Mouse (Mus musculus) right cerebral cortex, postnatal 14 days (tissue): ENCODE results near the gene Klhl11.

Source experiments
- DNase-seq: peaks from one replicate; pipeline ENCODE4 v3.0.0; 2022

Gene Klhl11

GRCm38 (mm10) chr11:100465833-100466232 is 6.7 kb downstream of the Klhl11 start:
- DNase-seq: no peak

DNA sequence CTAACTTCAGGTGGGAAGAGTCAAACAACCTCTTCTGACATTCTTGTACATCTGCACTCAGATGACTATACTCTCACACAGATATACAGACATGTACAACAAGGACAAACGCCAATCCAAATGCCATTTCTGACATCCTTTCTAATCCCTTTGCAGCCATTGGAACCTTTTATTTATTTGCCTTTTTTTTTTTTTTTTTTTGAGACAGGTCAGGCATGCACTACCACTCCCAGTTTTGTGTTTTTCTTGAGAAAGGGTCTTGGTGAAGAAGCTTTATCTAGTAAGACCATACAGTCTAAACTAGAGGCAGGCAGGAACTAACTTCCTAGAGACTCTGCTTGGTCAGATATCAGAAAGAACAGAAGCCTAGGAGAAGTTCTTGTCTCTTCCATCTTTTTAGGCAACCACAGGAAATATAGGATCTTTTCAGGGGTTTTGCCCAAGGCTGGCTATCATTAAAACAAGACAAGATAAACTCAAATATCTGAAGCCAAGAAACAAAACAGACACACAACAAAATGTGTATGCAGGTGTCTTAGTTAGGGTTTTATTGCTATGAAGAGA is 7.2 kb downstream of the Klhl11 start:
- no peak for DNase-seq

DNA sequence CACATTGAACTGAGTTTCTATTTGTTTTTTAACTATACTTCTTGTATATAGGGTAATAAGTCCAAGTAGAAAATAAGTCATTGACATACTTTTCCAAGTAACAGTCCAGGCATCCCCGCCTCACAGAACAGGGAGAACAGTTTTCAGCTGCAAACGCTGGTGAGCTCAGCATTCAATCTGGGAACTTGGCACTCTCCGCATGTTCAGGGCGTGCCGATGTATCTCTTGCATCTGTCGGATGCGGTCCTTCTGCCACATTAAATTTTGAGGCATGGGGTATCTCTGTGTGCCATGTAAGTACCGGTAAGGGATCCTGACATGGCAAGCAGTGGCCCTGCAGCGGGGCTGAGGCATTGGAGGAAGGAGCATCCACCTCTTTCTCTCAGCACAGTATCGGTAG is 9.8 kb downstream of the Klhl11 start:
- peak; percentile 21 for DNase-seq

DNA sequence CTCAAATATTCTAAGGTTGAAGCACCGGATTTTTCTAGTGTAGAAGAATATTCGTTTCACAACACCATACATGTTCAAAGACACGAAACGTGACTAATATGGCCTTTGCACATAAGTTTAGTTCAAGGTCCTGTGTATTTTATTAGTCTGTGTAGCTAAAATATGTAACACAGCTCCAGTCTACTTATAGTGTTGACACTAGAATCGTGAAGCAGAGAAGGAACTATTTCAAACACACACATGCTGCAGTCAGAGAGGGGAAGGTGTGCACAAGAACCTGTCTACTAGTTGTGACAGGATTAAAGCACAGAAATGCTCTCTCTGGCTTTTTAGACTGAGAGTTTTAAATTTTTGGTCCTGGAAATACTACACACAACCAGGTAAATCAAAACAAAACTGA is 14.8 kb downstream of the Klhl11 start:
- no peak for DNase-seq

DNA sequence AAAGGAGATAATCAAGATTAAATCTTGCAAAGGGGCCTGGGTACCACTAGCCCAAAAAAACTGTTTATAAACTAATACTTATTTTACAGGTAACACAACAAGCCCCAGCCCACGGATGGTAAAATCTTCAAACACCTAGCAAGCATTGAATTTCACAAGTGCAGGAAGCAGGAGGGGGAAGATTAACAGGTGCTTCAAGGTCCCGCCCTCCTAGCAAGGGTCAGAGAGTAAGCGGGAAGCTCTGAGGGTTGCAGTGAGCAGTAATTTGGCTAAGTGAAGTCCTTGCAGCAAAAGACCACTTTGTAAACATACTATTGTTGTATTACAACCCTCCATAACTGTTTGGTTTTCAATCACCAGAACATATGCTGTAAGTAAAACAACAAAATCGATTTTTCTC is 15.3 kb downstream of the Klhl11 start:
- no peak for DNase-seq

DNA sequence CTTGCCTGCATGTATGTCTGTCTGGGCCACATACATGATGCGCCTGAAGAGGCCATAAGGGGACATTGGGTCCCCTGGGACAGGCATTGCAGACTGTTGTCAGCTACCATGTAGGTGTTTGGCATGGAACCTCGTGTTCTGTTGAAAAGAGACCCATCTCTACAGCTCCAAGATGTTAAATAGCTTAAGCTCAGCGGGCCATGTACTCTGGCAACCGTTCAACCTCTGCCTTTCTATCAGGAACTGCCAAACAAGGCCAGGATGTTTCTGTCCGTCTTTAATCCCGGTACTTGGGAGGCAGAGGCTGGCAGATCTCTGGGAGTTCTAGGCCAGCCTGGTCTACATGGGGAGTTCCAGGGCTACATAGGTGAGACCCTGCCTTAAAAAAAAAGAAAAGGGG is 29.9 kb downstream of the Klhl11 start:
- DNase-seq: no peak

GRCm38 (mm10) chr11:100441797-100442196 is 30.7 kb downstream of the Klhl11 start, which contains the start of the genes Nt5c3b and Klhl10:
Nt5c3b (minus strand) TSS chr11:100441808.
Klhl10 (plus strand) TSS chr11:100441917.
- DNase-seq: no peak

DNA sequence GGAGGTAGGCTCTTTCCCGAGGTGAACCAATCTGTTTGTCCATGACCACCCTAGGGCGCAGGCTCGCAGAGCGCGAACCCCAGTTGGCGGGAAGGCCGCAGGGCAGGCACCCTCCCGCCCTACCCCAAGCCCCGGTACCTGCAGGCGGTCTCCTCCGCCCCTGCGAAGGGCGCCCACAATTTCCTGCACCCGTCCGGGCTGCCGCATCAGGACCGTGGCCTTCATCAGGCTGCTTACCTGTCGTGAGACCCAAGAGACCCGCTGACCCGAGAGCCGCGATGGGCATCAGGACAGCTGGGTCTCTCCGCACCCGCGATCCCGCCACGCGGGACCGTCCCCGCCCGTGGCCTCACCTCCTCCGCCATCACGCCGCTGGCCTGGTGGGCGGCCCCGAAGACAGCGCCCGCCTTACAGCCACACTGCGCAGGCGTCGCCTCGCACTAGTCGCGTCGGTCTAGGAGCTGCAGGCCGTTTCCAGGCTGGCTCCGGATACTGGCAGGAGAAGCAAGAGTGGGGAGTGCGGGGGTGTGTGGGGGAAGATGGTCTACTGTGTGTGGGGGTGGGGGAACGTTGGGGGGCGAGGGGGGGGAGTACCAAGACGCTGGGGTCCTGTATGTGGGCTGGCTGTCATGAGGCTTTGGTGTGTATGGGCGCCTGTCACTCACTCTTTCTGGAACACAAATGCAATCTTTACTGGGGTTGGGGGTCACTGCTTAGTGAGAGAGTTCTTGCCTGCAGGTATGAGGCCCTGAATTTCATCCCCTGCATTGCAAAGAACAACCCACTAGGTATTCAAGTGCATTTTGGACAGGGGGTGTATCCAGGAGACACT is 31.6 kb downstream of the Klhl11 start:
- peak; percentile 81 for DNase-seq

DNA sequence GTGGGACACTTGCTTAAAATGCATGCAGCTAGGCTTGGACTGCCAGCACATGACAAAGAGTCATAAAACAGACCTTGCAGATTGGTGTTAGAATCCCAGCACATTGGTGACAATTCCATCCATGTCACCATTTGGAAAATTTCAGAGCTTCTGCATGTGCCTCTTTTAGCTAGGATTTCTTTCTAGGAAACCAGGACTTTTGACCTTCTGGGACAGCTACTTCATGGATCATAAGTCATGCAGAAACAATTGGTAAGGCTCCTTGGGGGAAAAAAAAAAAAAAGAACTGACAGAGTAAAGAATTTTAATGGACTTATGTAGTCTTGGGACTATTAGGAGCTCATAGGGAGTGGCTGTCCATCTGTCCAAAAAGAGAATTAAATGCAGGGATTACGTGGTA is 34.6 kb downstream of the Klhl11 start:
- no peak for DNase-seq

- no peak for DNase-seq
Measured at GRCm38 (mm10) chr11:100435678-100436246, 36.8 kb downstream of the Klhl11 start.

DNA sequence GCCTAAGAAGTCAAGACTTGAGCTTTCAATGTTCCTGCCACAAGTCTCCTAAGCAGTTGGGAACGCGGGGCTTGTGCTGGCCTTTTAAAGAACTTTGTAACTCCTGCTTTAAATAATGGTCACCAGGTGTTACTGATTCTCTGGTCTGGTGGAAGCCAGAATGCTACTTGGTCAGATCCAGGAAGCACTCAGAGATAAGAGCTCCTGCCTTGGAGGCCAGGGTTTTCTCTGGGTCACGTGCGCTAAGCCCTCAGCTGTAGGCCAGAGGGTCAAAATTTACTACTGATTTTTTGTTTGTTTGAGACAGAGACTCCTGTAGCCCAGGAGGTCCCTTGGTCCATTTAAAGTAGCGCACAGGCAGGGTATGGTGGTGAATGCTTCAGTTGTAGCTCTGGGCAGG is 40.5 kb downstream of the Klhl11 start:
- DNase-seq: no peak

DNA sequence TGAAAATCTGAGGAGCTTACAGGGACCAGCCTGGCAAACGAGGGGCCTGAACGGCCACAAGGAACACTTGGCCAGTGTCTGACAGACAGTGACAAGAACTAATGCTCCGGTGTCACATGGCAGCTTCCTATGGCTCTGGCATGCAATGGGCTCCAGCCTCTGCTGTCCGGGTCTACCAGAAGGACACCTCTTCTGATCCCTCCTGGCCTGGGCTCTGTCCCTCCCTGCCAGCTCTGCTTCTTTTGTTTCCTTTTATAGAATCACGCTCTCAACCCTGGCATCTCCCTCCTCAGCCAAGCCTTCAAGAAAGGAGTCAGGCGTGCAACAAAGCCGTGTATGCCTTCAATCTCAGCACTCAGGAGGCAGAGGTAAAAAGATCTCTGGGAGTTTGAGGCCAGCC is 42.5 kb downstream of the Klhl11 start:
- DNase-seq: no peak

DNA sequence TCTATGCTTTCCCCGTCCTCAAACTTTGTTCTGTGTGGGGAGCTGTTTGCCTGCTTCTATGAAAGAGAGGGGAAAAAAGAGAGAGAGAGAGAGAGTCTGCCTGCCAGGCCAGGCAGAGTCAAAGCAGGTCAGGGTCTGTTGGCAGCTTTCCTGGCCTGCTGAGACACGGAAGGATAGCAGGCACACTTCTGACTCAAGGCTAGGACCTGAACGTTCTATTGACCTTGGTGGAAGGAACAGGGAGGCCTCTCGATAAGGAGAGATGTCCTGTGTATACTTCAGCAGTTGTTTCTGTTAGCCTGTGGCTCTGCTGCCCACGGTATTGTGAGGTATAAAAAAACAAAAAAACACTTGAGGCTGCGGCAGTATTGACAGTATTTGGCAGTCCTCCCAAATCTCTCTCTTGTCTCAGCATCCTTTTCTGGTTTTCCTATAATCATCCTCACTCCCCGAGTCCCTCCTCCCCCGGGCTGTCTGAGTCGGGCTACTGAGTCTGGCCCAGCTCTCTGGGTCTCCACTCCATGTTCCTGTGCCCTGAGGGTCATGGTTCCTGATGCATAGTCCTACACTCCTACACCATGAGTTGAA is 43.8 kb downstream of the Klhl11 start:
- DNase-seq: no peak

- DNase-seq: no peak
Measured at GRCm38 (mm10) chr11:100426820-100427219, 45.7 kb downstream of the Klhl11 start.

DNA sequence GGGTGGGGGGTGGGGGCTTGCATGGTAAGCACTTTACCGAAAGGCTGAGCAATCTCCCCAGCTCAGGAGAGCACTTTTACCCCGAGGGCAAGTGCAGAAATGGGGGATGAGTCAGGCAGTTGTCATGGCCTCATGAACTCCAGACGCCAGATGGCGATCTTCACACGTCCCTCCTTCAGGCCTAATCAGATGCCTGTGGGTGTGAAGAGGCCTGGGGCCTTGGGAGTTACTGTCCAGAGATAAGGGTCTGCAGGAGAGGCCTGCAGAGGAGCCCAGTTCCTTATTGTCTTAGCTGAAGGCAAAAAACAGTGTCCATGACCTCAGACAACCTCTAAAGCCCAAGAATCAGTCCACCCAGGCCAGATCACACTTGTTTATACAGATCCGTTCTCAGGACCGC is 46.7 kb downstream of the Klhl11 start:
- peak; percentile 75 for DNase-seq

- DNase-seq: no peak
Measured at GRCm38 (mm10) chr11:100423836-100424235, 48.7 kb downstream of the Klhl11 start.

DNA sequence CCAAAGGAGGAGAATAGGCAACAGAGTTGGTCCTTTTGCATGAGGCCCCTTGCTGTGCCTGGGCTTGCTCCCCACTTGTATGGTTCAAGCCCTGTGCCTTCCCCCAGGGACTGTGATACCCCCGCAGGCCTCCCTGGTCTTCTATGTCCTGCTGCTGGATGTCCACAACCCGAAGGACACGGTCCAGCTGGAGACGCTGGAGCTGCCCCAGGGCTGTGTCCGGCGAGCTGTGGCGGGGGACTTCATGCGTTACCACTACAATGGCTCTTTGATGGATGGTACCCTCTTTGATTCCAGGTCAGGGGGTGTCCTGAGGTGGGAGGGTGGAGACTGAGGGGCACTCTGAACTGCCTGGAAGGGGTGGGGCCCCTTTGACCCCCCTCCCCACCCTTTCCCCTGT is 51.0 kb downstream of the Klhl11 start:
- DNase-seq: no peak

DNA sequence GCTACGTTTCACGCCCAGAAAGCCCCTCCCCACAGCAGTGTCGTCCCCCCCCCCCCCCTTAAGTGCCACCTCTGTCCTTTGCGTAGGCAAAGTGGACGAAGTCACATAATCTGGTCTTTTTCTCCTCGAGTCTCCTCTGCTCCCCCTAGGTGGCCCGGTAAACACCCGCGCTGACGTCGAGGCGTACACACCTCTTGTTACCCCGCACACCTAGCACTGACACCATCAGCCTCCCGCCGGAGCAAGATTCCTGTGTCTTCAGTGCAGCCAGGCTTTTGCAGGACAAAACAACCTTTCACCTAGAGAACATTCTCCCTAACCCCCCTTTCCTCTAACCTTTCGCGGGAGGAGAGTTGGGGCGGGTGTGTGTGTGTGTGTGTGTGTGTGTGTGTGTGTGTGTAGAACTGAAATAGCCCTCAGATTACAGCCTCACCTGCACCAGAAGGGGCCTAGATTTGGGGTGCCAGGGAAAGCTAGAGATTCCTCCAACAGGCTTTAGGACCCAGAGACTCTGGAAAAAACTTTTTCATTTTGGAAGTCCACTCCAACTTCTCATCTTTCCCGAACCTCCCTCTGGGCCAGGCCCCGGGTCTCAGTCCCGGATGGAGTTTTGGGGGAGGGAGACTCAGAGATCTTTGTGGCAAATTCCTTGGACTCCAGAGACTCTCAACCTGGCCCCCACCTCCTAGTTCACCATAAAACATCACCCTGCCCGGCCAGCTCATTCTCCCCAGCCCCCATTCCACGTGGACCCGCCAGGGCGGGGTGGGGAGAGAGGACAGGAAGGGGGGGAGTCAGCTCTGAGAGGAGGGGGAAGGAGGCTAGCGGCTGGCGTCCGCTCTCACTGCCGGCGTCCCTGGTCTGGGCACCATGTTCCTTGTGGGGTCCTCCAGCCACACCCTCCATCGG is 57.4 kb downstream of the Klhl11 start, which contains the start of gene Fkbp10:
TSS of gene Fkbp10 (plus strand) at position 784 of the 909 bp plus-strand sequence.
- no peak for DNase-seq

DNA sequence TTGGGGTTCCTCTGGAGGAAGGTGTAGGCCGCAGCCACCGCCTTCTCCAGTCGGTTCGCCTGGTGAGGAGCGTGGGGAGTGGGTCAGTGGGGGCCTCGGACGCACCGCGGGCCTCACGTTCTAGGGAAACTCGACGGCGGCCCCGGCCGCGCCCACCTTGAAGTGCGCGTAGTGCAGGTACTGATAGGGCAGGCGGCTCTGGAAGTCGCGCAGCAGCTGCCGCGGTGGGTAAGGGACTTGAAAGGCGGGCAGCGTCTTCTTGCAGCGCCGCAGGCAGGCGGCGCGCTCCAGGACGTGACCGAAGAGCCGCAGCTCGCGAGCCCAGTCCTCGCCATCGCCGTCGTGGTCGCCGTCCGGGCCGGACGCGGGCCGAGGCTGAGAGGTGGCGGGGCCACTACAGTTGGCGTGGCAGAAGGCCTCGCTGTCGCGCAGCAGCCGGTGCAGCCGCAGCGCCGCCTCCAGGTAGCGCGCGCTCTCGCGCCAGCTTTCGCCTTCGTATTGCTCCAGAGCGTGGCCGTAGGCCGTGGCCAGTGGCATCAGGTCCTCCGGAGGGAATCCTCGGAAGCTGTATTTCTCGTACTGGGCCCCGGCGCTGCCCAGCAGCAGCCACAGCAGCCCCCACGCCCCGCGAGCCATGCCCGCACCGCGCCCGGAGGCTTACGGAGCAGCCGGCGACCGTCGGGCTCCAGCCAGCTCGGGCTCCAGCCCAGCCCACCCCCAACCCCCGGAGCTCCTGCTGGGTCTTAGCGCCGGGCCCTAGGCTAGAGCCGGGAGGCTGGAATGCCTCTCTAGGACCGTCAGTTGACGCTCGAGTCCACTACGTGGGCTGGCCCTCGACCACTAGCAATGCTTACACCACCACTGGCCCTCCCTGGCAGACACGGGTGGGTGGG is 58.3 kb downstream of the Klhl11 start, which contains the start of gene P3h4:
TSS of gene P3h4 (minus strand) at position 816 of the 893 bp plus-strand sequence.
- peak; percentile 68 for DNase-seq

DNA sequence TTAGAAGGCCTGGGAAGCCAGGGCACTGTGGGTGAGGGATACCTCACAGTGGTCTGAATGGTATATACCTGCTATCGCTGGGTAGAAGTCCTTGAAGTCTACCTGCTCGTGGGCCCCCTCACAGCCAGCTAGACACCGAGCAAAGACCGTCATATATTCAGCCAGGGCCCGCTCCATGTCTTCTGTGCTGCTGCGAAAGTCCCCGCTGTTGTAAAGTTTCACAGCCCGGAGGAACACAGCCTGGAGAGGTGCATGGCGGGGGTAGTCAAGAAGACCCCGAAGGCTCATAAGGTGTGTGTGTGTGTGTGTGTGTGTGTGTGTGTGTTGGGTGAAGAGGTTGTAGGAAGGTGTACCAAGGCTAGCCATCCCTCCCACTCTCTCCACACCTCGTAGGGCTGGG is 59.0 kb downstream of the Klhl11 start:
- no peak for DNase-seq
